Mouse (Mus musculus): ENCODE data around the gene Mbd6. TPM values are rescaled to one million over a fixed set of nuclear protein-coding genes. Genes with fewer than 3 reads are reported as not detected.
"Not testable (repeated sequence)": the region's sequence is repeated elsewhere in the genome, so short reads cannot be mapped to it uniquely, and the experiment has no call there.

Gene Mbd6
- polyA plus RNA-seq, 1 experiment from 2014 or later = 19.4 TPM

GRCm38 (mm10) chr10:127312858-127313257 is 24.0 kb upstream of the Mbd6 start:
- Histone ChIP-seq H3K4me2 (no peak overlapping the region), H3K27ac (ENCODE audit: low read depth) (no peak overlapping the region), H3K9me3 (ENCODE audit: low read depth, low read length) (no peaks in the 10 kb centered on the region), H3K27me3 (ENCODE audit: insufficient read depth, low read length) (no peaks in the 10 kb centered on the region), H3K36me3 (ENCODE audit: insufficient read depth) (peaks cover 18% of the 10 kb centered on the region), H3K4me1 (ENCODE audit: insufficient read depth) (no peaks in the 10 kb centered on the region), H3K4me3 (ENCODE audit: low read depth, low read length) (no peak overlapping the region), H3K9ac (no peak overlapping the region)
- WGBS = 58% methylated on average over 4 of the region's 4 CpGs
- no peak for ATAC-seq (ENCODE audit: insufficient read depth)
- no peak for TF ChIP-seq CTCF (IDR thresholded peaks at IDR 0.05; ENCODE audit: low read depth)
- no peak for DNase-seq

GRCm38 (mm10) chr10:127312356-127312676 is 23.5 kb upstream of the Mbd6 start:
- Histone ChIP-seq H3K27ac (ENCODE audit: low read depth) (peak overlapping the region; percentile 84), H3K27me3 (ENCODE audit: insufficient read depth, low read length) (no peaks in the 10 kb centered on the region), H3K4me2 (peak overlapping the region; percentile 67), H3K4me3 (ENCODE audit: low read depth, low read length) (peak overlapping the region; percentile 77), H3K36me3 (ENCODE audit: insufficient read depth) (peaks cover 23% of the 10 kb centered on the region), H3K9me3 (ENCODE audit: low read depth, low read length) (no peaks in the 10 kb centered on the region), H3K4me1 (ENCODE audit: insufficient read depth) (no peaks in the 10 kb centered on the region), H3K9ac (peak overlapping the region; percentile 76)
- WGBS = under 1% methylated on average over 4 of the region's 4 CpGs
- peak; percentile 71 for ATAC-seq (ENCODE audit: insufficient read depth)
- TF ChIP-seq CTCF (IDR thresholded peaks at IDR 0.05; ENCODE audit: low read depth) = peak; percentile 92
- DNase-seq = peak; percentile 97

- peaks cover 29% of the 10 kb centered on the region for H3K36me3 ChIP-seq (ENCODE audit: insufficient read depth)
- ATAC-seq (ENCODE audit: insufficient read depth) = peak; percentile 98
- WGBS = under 1% methylated on average over 65 of the region's 65 CpGs
Measured at GRCm38 (mm10) chr10:127311476-127312355, 22.9 kb upstream of the Mbd6 start, which contains the start of gene Mars. Gene Mars (minus strand): TSS chr10:127311786.

GRCm38 (mm10) chr10:127310523-127311475 is 22.0 kb upstream of the Mbd6 start:
- Histone ChIP-seq H3K4me3 (ENCODE audit: low read depth, low read length) (peak overlapping the region; percentile 77), H3K27me3 (ENCODE audit: insufficient read depth, low read length) (no peaks in the 10 kb centered on the region), H3K9me3 (ENCODE audit: low read depth, low read length) (no peaks in the 10 kb centered on the region), H3K9ac (peak overlapping the region; percentile 76), H3K36me3 (ENCODE audit: insufficient read depth) (peaks cover 39% of the 10 kb centered on the region), H3K27ac (ENCODE audit: low read depth) (peak overlapping the region; percentile 67; the same call in 1 of the 2 replicates), H3K4me2 (peak overlapping the region; percentile 67), H3K4me1 (ENCODE audit: insufficient read depth) (no peaks in the 10 kb centered on the region)
- no peak for TF ChIP-seq CTCF (IDR thresholded peaks at IDR 0.05; ENCODE audit: low read depth)
- DNase-seq (peak; percentile 64), ATAC-seq (ENCODE audit: insufficient read depth) (peak; percentile 48)
- 30% methylated on average over 23 of the region's 23 CpGs for WGBS

More at GRCm38 (mm10) chr10:127311476-127312355, 22.9 kb upstream of the Mbd6 start, which contains the start of gene Mars:
- Histone ChIP-seq H3K27me3 (ENCODE audit: insufficient read depth, low read length) (no peaks in the 10 kb centered on the region), H3K9me3 (ENCODE audit: low read depth, low read length) (no peaks in the 10 kb centered on the region), H3K4me2 (peak within 1 kb of the TSS; percentile 67), H3K27ac (ENCODE audit: low read depth) (peak within 1 kb of the TSS; percentile 84), H3K9ac (peak within 1 kb of the TSS; percentile 76), H3K4me1 (ENCODE audit: insufficient read depth) (no peaks in the 10 kb centered on the region), H3K4me3 (ENCODE audit: low read depth, low read length) (peak within 1 kb of the TSS; percentile 77)
- TF ChIP-seq CTCF (IDR thresholded peaks at IDR 0.05; ENCODE audit: low read depth) = no peak
- peak; percentile 98 for DNase-seq

GRCm38 (mm10) chr10:127309167-127309566 is 20.3 kb upstream of the Mbd6 start:
- H3K4me1 ChIP-seq (ENCODE audit: insufficient read depth); ATAC-seq (ENCODE audit: insufficient read depth); H3K9me3 ChIP-seq (ENCODE audit: low read depth, low read length); H3K4me3 ChIP-seq (ENCODE audit: low read depth, low read length); H3K9ac ChIP-seq; H3K27ac ChIP-seq (ENCODE audit: low read depth); DNase-seq; H3K4me2 ChIP-seq; H3K27me3 ChIP-seq (ENCODE audit: insufficient read depth, low read length): not testable (repeated sequence)
- peaks cover 55% of the 10 kb centered on the region for H3K36me3 ChIP-seq (ENCODE audit: insufficient read depth)
- WGBS = 75% methylated on average over 3 of the region's 3 CpGs

- DNase-seq (no peak), ATAC-seq (ENCODE audit: insufficient read depth) (no peak)
- WGBS = 88% methylated on average over 11 of the region's 11 CpGs
- Histone ChIP-seq H3K27me3 (ENCODE audit: insufficient read depth, low read length) (no peaks in the 10 kb centered on the region), H3K4me3 (ENCODE audit: low read depth, low read length) (no peak overlapping the region), H3K9me3 (ENCODE audit: low read depth, low read length) (no peaks in the 10 kb centered on the region), H3K4me2 (no peak overlapping the region), H3K27ac (ENCODE audit: low read depth) (no peak overlapping the region), H3K9ac (no peak overlapping the region), H3K4me1 (ENCODE audit: insufficient read depth) (no peaks in the 10 kb centered on the region), H3K36me3 (ENCODE audit: insufficient read depth) (peaks cover 100% of the 10 kb centered on the region)
- TF ChIP-seq CTCF (IDR thresholded peaks at IDR 0.05; ENCODE audit: low read depth) = no peak
Measured at GRCm38 (mm10) chr10:127303136-127303535, 14.3 kb upstream of the Mbd6 start.
